Mouse (Mus musculus) lung, postnatal 4 days (tissue): Measurements from ENCODE around the gene 9530068E07Rik.
"Not testable (repeated sequence)": the region's sequence is repeated elsewhere in the genome, so short reads cannot be mapped to it uniquely, and the experiment has no call there.

Experiments
- DNase-seq, 2 experiments: peaks; one replicate each; pipeline ENCODE4 v3.0.0; 2021

9530068E07Rik gene

DNA sequence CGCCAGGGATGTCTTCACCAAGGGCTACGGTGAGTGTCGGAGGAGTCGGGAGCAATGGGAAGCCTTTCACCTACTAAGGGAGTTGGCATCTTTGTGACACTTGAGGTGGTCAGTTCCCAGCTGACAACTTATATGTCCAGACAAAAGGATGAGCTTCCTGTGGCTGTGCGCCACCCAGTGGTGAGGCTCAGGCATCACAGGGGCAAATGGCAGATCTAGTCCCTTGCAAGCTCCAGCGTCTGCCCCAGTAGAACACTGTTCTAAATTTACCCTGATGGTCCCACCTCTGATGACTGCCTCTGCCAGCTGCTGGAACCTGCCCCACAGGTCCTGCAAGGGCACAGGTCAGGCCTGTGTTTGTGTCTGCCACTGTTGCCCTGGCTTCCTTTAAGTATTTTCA is 21.9 kb upstream of the 9530068E07Rik start:
- DNase-seq = peak; percentile 69 to 74

GRCm38 (mm10) chr11:52377579-52377978 is 18.6 kb upstream of the 9530068E07Rik start:
- DNase-seq = no peak

DNA sequence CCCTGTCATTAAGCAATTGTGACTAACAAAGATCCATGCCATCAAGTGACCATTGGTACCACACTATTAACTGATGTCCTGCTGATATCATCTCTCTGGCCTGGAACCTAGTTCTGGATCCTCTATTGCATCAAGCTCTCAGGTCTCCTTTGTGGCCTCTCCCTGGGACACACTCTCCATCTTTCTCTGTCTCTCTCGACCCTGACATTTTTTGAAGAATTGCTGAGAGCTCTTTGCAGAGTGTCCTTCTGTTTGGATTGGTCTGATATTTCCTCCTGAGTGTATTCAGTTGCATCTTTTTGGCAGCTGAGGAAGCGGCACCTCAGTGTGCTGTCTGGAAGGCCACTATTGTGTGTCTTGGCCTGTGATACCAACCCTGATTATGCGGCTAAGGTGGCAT is 17.0 kb upstream of the 9530068E07Rik start:
- DNase-seq = no peak

GRCm38 (mm10) chr11:52383741-52384140 is 12.5 kb upstream of the 9530068E07Rik start:
- DNase-seq = no peak

GRCm38 (mm10) chr11:52384667-52385066 is 11.6 kb upstream of the 9530068E07Rik start:
- no peak for DNase-seq

DNA sequence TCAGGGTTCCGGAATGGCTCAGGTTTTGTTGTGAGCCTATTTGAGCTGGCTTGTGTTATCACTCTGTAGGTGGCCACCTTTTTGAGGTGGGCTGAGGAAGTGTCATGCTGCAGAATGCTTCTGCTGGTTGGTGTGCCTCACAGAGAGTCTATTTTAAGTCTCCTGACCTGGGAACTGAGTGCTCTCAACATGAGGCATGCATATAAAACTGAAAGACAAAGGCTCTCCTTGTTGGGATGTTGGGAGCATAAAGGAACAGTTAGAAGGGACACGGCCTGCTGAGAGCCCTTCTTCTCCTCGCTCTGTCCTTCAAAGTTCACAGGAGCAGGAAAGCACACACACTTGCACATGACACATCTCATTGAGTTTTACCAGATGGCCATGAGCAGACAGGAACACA is 9.3 kb upstream of the 9530068E07Rik start:
- DNase-seq = no peak

DNA sequence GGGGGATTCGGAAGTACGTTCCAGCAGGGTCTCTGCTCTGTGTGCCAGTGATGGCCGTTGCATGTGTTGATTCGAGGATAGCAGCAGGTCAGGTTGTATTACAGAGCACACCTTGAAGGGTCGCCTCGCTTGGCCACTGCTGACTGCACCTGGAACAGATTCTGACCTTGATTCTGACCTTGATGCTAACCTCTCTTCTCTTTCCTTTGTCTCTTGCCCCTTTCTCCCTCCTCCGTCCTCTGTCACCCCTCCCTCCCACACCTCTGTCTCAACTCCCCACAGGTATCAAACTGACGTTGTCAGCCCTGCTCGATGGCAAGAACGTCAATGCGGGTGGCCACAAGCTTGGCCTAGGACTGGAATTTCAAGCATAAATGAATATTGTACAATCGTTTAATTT is 8.1 kb upstream of the 9530068E07Rik start:
- DNase-seq = no peak

GRCm38 (mm10) chr11:52388979-52389378 is 7.2 kb upstream of the 9530068E07Rik start:
- not testable (repeated sequence) for DNase-seq

DNA sequence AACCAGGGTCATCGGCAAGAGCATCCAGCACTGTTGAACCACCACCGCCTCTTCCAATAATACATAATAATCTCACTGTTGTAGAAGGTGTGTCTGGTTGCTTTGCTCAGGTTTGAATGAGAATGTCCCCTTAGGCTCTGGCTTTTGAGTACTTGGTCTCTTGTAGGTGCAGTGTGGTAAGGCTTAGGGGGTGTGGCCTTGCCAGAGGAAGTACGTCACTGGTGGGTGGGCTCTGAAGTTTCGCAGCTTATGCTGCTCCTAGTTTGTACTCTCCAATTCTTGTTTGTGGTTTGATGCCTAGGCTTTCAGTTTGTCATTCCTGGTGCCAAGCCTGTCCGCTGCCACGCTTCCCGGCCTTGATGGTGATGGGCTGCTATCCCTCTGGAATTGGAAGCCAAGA is 6.3 kb upstream of the 9530068E07Rik start:
- no peak for DNase-seq

DNA sequence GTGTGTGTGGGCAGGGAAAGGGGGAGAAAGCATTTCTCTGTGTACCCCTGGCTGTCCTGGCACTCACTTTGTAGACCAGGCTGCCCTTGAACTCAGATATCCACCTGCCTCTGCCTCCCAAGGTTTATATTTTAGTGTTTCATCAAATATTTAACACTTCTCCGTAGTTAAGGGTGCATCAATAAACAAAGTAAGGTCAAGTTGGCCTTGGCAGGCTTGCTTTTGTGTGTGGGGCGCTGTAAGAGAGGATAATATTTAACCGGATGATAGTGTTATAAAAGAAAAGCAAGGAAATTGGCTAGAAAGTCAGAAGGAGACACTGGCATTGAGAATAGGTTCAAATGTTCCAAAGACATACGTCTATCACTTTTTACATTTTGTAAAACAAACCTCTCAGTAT is 1.7 kb upstream of the 9530068E07Rik start:
- DNase-seq = no peak

GRCm38 (mm10) chr11:52395343-52395742 is 885 bp upstream of the 9530068E07Rik start:
- DNase-seq = no peak

GRCm38 (mm10) chr11:52396597-52397188 is 465 bp downstream of the 9530068E07Rik start:
- no peak for DNase-seq

GRCm38 (mm10) chr11:52397385-52397987 is 1.3 kb downstream of the 9530068E07Rik start:
- DNase-seq = peak in 1 of 2 experiments; percentile 37

GRCm38 (mm10) chr11:52401476-52401875 is 5.2 kb downstream of the 9530068E07Rik start:
- no peak for DNase-seq

DNA sequence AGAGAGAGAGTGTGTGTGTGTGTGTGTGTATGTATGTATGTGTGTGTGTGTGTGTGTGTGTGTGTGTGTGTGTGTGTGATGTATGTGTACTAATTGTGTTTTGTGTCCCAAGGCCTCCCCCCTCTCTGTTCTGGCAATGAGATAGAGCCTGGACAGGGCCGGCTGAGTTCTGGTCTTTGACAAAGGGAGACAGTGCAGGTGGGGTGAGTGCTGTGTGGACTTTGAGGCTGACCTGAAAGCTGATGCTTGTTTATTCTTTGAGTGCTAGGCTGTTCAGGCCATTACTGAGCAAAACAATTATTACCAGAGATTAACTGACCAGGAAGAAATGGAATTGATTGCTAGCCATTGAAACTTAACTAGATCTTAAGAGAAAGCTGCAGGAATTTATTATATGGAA is 6.3 kb downstream of the 9530068E07Rik start:
- no peak for DNase-seq

- no peak for DNase-seq
These were observed 8.0 kb downstream of the 9530068E07Rik start for GRCm38 (mm10) chr11:52404209-52404608.

- no peak for DNase-seq
These were observed 9.0 kb downstream of the 9530068E07Rik start for GRCm38 (mm10) chr11:52405196-52405688.

DNA sequence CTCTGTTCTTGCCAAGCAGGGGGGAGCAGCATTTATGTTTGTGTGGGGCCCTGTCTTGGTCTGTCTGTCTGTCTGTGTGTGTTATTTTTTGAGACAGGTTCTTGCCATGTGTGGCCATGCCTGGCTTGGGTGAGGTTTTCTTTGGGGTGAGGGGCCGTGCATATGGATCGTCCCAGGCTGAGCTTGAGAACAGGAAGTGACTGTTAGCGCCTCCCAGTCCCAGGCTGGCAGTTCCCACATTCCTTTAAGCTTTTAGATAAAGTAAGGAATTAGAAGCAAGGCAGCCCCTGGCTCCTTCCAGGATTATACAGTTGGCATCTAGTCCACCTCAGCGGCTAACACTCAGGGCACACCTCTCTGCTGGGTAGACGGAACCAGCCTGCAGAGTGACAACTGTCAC is 13.1 kb downstream of the 9530068E07Rik start:
- DNase-seq = no peak

DNA sequence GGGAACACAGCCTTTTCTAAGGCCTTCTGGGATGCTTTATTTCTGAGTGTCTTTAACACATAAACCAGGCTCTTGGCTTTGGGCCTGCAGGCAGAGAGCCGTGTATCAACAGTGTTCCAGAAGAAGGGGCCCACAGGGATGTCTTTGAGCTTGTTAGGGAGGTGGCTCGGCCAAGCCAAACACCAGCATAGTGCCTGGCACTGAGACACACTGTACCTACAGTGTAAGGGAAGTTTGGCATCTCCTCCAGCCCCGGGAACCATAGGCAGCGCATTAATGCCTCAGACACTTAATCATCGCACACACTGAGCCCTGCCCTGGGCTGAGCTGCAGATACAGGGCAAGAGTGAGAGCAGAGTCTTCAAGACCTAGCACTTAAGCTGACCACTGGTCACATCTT is 22.1 kb downstream of the 9530068E07Rik start:
- DNase-seq = no peak

DNA sequence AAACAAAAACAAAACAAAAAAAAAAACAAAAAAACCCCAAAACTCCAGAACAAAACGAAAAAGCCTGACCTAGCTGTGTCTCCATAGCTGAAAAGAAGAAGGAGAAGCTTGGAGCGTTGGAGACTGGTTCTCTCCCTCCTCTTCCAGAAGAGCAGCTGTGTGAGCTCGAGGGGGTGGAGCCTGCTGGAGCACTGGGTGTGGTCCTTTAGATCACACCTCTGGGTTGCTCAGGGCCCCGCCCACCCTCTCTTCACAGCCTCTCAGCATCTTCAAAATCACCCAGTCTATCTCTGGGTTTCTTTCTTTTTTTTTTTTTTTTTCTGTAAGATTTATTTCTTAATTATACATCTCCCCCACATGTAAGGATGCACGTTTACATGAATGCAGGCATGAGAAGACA is 23.0 kb downstream of the 9530068E07Rik start:
- DNase-seq = peak; percentile 22 to 48

DNA sequence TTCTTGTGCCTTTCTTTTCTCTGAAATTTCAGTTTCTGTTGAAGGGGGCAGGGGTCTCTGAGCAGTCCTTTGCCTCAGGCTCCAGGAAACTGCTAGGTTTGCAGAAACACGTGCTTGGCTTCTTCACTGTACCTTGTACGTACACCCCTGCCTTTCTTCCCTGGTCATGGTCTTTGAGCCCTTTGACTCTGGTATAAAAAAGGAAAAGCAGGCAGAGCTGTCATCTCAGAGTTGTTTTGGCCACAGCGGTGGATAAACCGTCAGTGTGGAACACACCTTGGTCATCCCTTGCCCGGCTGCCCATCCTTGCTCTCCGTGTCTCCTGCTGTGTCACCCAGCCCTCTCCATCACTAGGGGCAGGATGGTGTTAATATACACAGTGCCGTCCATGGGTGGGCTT is 23.6 kb downstream of the 9530068E07Rik start:
- DNase-seq = no peak

DNA sequence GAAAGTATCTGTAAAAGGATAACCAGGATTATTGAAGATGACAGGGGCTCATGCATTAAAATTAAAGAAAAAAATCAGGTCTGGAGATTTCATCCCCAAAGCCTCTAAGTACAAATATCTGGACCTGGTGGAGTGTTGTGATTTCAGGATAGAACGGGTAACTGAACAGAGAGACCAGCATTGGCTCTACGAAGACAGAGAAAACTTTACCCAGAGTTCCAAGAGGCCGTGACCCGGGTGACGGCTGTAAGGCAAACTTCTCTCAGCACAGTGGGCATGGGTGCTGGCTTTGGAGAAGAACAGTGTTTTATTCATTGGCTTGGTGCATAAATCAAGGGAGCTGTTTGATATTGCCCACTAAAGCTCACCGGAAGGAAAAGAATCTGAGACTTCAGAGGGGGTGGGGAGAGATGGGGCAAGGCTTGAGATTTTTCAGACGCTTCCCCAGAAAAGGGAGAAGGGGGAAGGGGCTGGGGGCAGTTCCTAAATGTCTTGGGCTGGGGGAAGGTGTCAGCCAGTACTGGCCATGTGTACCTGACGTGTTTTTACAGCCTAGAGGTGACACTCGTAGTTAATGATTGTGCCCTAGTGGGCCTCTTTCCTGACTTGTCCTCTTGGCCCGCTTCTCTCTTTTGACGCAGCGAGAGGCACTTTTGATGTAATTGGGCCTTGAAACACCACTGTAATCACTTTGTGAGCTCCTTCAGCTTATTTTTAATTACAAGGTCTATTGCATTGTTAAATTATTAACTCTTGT is 24.2 kb downstream of the 9530068E07Rik start:
- no peak for DNase-seq

DNA sequence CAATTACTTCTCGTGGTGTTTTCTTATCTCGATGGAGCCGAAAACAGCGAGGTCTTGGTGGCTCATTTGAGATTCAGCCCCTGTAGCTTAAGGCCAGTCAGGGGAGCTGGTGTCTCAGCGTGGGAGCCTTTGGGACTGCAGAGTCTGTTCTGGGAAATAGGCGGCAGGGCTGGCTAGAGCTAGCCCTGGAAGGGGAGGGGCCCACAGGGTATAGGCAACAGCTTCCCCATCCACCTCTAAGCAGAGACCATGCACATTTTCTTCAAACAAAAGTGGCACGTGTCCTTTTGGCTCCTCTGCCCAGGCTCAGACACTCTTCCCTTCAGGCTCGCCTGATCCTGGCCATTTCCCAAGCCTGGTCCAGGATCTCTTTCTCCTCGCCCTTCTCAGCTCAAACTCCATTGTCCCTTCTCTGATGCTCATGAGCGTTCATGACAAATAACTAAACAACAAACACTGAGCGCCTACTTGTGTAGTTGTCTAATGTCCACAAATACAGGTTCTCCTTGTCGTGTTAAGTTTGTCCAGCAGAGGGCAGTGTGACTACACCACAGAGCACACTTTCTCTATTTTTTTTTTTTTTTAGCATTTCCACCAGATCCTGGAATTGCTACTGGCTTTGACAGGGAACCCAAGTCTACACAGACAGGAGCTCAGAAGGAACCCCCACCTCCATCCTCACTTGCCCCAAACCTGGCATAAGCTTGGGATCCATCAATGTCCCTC is 25.0 kb downstream of the 9530068E07Rik start:
- DNase-seq = peak in 1 of 2 experiments; percentile 72
